Mouse (Mus musculus): Measurements from ENCODE around the gene Gatc. TPM values are rescaled to one million over a fixed set of nuclear protein-coding genes. Genes with fewer than 3 reads are reported as not detected.

The Gatc gene
- total and polyA plus RNA-seq, 3 experiments, result 6.2 to 34.0 (median 14.4) TPM

GRCm38 (mm10) chr5:115313668-115313943 is 27.4 kb downstream of the Gatc start:
- H3K27me3 ChIP-seq (replicated peaks), result no peaks in the 10 kb centered on the region
- DNase-seq (ENCODE audit: extremely low read depth), result no peak
- dilution Hi-C loops (cut with MboI; ENCODE audit: extremely low pct_ligation_motif_present, extremely low pct_unique_long_range_greater_than_20kb, low sequenced_read_pairs), result no loop called here
- H3K9me3 ChIP-seq (replicated peaks; ENCODE audit: low read length), result no peaks in the 10 kb centered on the region
- no peak overlapping the region for H3K27ac ChIP-seq (ENCODE audit: insufficient read depth, low read depth)
- H3K79me2 ChIP-seq (replicated peaks; ENCODE audit: control insufficient read depth, extremely low read depth, insufficient read depth, poor library complexity, severe bottlenecking), result no peaks in the 10 kb centered on the region
- no peak overlapping the region for H3K9ac ChIP-seq (ENCODE audit: insufficient read depth, low read depth)
- no peak for TF ChIP-seq KAT2A (IDR thresholded peaks at IDR 0.05; ENCODE audit: insufficient replicate concordance, low read length)
- TF ChIP-seq CHD2 (IDR thresholded peaks at IDR 0.05; ENCODE audit: low read length), result no peak
- TF ChIP-seq E2F4 (IDR thresholded peaks at IDR 0.05; ENCODE audit: insufficient replicate concordance, low read depth, low read length), result no peak
- no peak for TF ChIP-seq ZC3H11A (IDR thresholded peaks at IDR 0.05; ENCODE audit: low read depth, low read length)
- TF ChIP-seq RAD21 (IDR thresholded peaks at IDR 0.05; ENCODE audit: low read depth, low read length), result no peak
- no peak for TF ChIP-seq USF1 (IDR thresholded peaks at IDR 0.05; ENCODE audit: low read depth, low read length)
- no peak for TF ChIP-seq ZMIZ1 (IDR thresholded peaks at IDR 0.05; ENCODE audit: low read depth, low read length)
- TF ChIP-seq TBP (conservative IDR thresholded peaks at IDR 0.05; ENCODE audit: low read depth, low read length), result no peak
- TF ChIP-seq UBTF (IDR thresholded peaks at IDR 0.05; ENCODE audit: low read depth, low read length), result no peak
- no peak for TF ChIP-seq BHLHE40 (IDR thresholded peaks at IDR 0.05; ENCODE audit: low read depth, low read length)
- no peak for TF ChIP-seq RCOR1 (conservative IDR thresholded peaks at IDR 0.05; ENCODE audit: low read depth, low read length)
- no peak for TF ChIP-seq POLR2A (IDR thresholded peaks at IDR 0.05; ENCODE audit: low read depth, low read length)
- TF ChIP-seq MAFK (IDR thresholded peaks at IDR 0.05; ENCODE audit: insufficient replicate concordance, low read length), result no peak
- no peak for TF ChIP-seq MEF2A (IDR thresholded peaks at IDR 0.05; ENCODE audit: borderline replicate concordance, low read depth, low read length)
- TF ChIP-seq JUN (IDR thresholded peaks at IDR 0.05; ENCODE audit: insufficient read depth, low read depth, low read length), result no peak
- in situ Hi-C loops (cut with MboI; ENCODE audit: low pct_ligation_motif_present, low pct_unique_long_range_greater_than_20kb, low sequenced_read_pairs), result no loop called here
- no peak overlapping the region for H3K4me3 ChIP-seq (replicated peaks in 1 of 3; ENCODE audit: low read depth in 2 of 3, low read length in 2 of 3, poor library complexity in 1 of 3)
- H3K36me3 ChIP-seq (replicated peaks in 1 of 2; ENCODE audit: control insufficient read depth in 1 of 2, insufficient read depth in 1 of 2, low read length in 1 of 2), result peaks cover 0 to 2% of the 10 kb centered on the region in 2 experiments
- no peak overlapping the region for H3K4me2 ChIP-seq (ENCODE audit: insufficient read depth, low read depth, poor library complexity, severe bottlenecking)
- peaks cover under 1 to 13% of the 10 kb centered on the region in 2 experiments; a peak in 3 of 4 replicates for H3K4me1 ChIP-seq (ENCODE audit: control insufficient read depth in 1 of 2, insufficient read depth in 2 of 2)

DNA sequence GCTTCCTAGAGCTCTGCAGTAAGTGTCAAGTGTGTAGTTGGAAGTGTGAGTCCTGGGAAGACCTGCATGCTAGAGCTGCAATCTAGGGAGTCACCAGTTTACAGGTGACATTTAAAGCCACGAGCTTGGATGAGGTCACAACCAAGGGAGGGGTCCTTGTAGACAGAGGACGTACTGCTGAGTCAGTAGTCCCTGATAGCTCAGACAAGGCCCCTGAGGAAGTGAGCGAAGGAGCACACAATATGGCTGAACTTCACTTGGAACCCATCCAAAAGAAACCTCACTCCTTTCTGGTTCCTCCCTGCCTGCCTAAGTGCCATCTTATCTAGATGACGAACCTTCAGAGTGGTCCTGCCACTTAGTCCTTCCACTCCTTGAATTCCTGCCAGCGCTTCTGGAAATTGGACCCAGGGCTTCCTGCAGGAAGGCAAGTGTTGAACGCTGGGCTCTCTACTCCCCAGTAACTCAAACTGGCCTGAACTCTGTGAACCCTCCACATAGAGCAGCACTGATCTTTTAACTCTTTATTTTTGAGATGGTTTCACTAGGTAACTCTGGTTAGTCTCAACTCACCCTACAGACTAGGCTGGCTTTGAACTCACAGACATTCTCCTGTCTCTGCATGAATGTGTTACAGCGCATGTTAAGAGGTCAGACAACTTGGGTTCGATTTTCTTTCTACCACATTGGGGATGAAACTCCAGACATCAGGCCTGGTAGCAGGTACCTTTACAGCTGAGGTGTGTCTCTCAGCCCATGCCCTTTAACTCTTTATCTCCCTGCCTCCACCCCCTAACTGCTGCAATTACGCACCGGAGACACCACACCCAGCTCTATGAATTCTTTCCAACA is 27.9 kb downstream of the Gatc start:
- no peaks in the 10 kb centered on the region for H3K79me2 ChIP-seq (replicated peaks; ENCODE audit: control insufficient read depth, extremely low read depth, insufficient read depth, poor library complexity, severe bottlenecking)
- in situ Hi-C loops (cut with MboI; ENCODE audit: low pct_ligation_motif_present, low pct_unique_long_range_greater_than_20kb, low sequenced_read_pairs) (no loop called here), dilution Hi-C loops (cut with MboI; ENCODE audit: extremely low pct_ligation_motif_present, extremely low pct_unique_long_range_greater_than_20kb, low sequenced_read_pairs) (no loop called here)
- no peak overlapping the region for H3K9ac ChIP-seq (ENCODE audit: insufficient read depth, low read depth)
- H3K4me1 ChIP-seq (ENCODE audit: control insufficient read depth in 1 of 2, insufficient read depth in 2 of 2), result peaks cover 0 to 10% of the 10 kb centered on the region in 2 experiments; a peak in 3 of 4 replicates
- TF ChIP-seq USF1 (IDR thresholded peaks at IDR 0.05; ENCODE audit: low read depth, low read length), result no peak
- no peak for TF ChIP-seq ETS1 (conservative IDR thresholded peaks at IDR 0.05; ENCODE audit: low read depth, low read length)
- TF ChIP-seq PAX5 (IDR thresholded peaks at IDR 0.05; ENCODE audit: low read length), result no peak
- no peak for TF ChIP-seq MYC (IDR thresholded peaks at IDR 0.05; ENCODE audit: low read depth, low read length)
- TF ChIP-seq NRF1 (IDR thresholded peaks at IDR 0.05; ENCODE audit: low read depth, low read length), result no peak
- no peak for TF ChIP-seq SMC3 (IDR thresholded peaks at IDR 0.05; ENCODE audit: low read depth, low read length)
- no peak for TF ChIP-seq POLR2AphosphoS2 (IDR thresholded peaks at IDR 0.05; ENCODE audit: low read depth, low read length)
- no peak for TF ChIP-seq TBP (conservative IDR thresholded peaks at IDR 0.05; ENCODE audit: low read depth, low read length)
- H3K36me3 ChIP-seq (replicated peaks in 1 of 2; ENCODE audit: control insufficient read depth in 1 of 2, insufficient read depth in 1 of 2, low read length in 1 of 2), result peaks cover 0 to 6% of the 10 kb centered on the region in 2 experiments
- H3K4me2 ChIP-seq (ENCODE audit: insufficient read depth, low read depth, poor library complexity, severe bottlenecking), result no peak overlapping the region
- H3K9me3 ChIP-seq (replicated peaks; ENCODE audit: low read length), result no peaks in the 10 kb centered on the region
- H3K27me3 ChIP-seq (replicated peaks), result no peaks in the 10 kb centered on the region
- no peak overlapping the region for H3K4me3 ChIP-seq (replicated peaks in 1 of 3; ENCODE audit: low read depth in 2 of 3, low read length in 2 of 3, poor library complexity in 1 of 3)
- no peak for DNase-seq (ENCODE audit: extremely low read depth)
- H3K27ac ChIP-seq (ENCODE audit: insufficient read depth, low read depth), result no peak overlapping the region

Measured in CH12.LX (cell line).